Mouse (Mus musculus): ENCODE results near the gene Rarb. TPM values are rescaled to one million over a fixed set of nuclear protein-coding genes. Genes with fewer than 3 reads are reported as not detected.

The Rarb gene
- polyA plus RNA-seq, 1 experiment from 2014 or later, result 2.4 TPM

DNA sequence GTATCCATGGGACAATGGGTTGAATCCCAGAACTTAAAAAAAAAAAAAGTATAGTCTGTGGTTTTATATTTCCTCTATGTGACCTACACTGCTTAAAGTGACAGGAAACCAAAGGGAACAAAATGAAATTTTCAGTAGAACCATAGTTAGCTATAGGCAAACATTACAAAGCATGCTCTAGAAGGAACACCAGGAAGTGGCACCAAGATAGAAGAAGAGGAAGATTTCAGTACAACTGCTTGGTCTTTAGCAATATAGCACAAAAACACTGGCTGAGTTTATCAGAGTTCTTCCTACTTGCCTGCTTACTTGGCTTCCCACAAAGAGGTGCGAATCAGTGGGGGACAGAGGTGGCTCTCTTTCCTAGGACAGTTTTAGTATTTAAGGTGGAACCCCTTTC is 266.7 kb downstream of the Rarb start:
- WGBS (ENCODE audit: insufficient replicate concordance), result 35% methylated on average over 1 of the region's 1 CpGs
- H3K9me3 ChIP-seq (replicated peaks), result no peaks in the 10 kb centered on the region
- no peak overlapping the region for H3K4me2 ChIP-seq
- H3K9ac ChIP-seq, result no peak overlapping the region
- no peaks in the 10 kb centered on the region for H3K36me3 ChIP-seq (replicated peaks)
- ATAC-seq (ENCODE audit: insufficient read depth), result no peak
- H3K27ac ChIP-seq (replicated peaks), result no peak overlapping the region
- no peaks in the 10 kb centered on the region; the same call in 1 of the 2 replicates for H3K4me1 ChIP-seq (replicated peaks)
- H3K27me3 ChIP-seq, result no peaks in the 10 kb centered on the region
- no peak overlapping the region for H3K4me3 ChIP-seq (replicated peaks)

DNA sequence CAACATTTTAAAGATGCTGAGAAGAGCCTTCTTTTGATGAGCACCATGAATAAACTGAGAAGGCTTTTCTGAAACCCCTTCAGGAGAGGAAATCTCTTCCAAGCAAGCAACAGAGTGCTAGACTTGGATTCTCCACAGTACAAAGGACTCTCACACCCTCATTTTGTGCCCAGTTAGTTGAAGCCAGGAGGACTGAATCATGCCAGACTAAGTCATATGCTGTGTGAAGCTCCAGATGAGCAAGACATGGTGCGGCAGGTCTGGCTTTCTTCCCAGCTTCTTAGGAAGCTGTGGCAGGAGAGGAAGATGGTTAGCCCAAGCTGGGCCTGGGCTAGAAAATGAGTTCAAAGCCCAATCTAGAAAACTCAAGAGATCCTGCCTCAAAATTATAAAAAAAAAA is 267.1 kb downstream of the Rarb start:
- ATAC-seq (ENCODE audit: insufficient read depth), result no peak
- Histone ChIP-seq H3K4me2 (no peak overlapping the region), H3K4me1 (replicated peaks) (no peaks in the 10 kb centered on the region; the same call in 1 of the 2 replicates), H3K36me3 (replicated peaks) (no peaks in the 10 kb centered on the region), H3K4me3 (replicated peaks) (no peak overlapping the region), H3K27me3 (no peaks in the 10 kb centered on the region), H3K9me3 (replicated peaks) (no peaks in the 10 kb centered on the region), H3K27ac (replicated peaks) (no peak overlapping the region), H3K9ac (no peak overlapping the region)
- WGBS (ENCODE audit: insufficient replicate concordance), result 75% methylated on average over 1 of the region's 1 CpGs

DNA sequence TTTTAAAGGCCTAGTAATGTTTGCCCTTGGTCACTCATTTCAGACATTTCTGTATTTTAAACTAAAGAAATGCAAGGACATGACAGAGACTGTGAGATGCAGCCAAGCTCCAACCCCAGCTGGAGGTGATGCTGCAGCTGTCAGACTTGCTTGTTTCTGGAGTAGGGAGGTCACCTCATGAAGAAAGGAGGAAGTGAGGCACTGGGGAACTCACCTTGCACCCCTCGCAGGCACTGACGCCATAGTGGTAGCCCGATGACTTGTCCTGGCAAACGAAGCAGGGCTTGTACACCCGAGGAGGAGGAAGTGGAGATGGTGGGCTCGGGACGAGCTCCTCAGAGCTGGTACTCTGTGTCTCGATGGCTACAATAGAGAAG is 270.8 kb downstream of the Rarb start:
- ATAC-seq (ENCODE audit: insufficient read depth), result no peak
- H3K4me1 ChIP-seq (replicated peaks), result no peaks in the 10 kb centered on the region
- H3K4me3 ChIP-seq (replicated peaks), result no peak overlapping the region
- H3K4me2 ChIP-seq, result no peak overlapping the region
- no peak overlapping the region for H3K27ac ChIP-seq (replicated peaks)
- no peaks in the 10 kb centered on the region for H3K9me3 ChIP-seq (replicated peaks)
- 49% methylated on average over 8 of the region's 8 CpGs for WGBS (ENCODE audit: insufficient replicate concordance)
- H3K27me3 ChIP-seq, result no peaks in the 10 kb centered on the region
- H3K36me3 ChIP-seq (replicated peaks), result no peaks in the 10 kb centered on the region
- no peak overlapping the region for H3K9ac ChIP-seq

- H3K27ac ChIP-seq (replicated peaks), result no peak overlapping the region
- H3K9me3 ChIP-seq (replicated peaks), result no peaks in the 10 kb centered on the region
- H3K4me2 ChIP-seq, result no peak overlapping the region
- H3K9ac ChIP-seq, result no peak overlapping the region
- ATAC-seq (ENCODE audit: insufficient read depth), result no peak
- no peaks in the 10 kb centered on the region for H3K27me3 ChIP-seq
- no peaks in the 10 kb centered on the region for H3K36me3 ChIP-seq (replicated peaks)
- H3K4me3 ChIP-seq (replicated peaks), result no peak overlapping the region
- WGBS (ENCODE audit: insufficient replicate concordance), result 63% methylated on average over 6 of the region's 6 CpGs
- no peaks in the 10 kb centered on the region for H3K4me1 ChIP-seq (replicated peaks)
Observed at GRCm38 (mm10) chr14:16547492-16548199, 271.3 kb downstream of the Rarb start.

- no peak overlapping the region for H3K4me2 ChIP-seq
- 31% methylated on average over 2 of the region's 2 CpGs for WGBS (ENCODE audit: insufficient replicate concordance)
- H3K4me1 ChIP-seq (replicated peaks), result no peaks in the 10 kb centered on the region
Observed at GRCm38 (mm10) chr14:16544995-16545394, 274.0 kb downstream of the Rarb start.

GRCm38 (mm10) chr14:16541641-16542040 is 277.3 kb downstream of the Rarb start:
- ATAC-seq (ENCODE audit: insufficient read depth), result no peak
- Histone ChIP-seq H3K4me3 (replicated peaks) (no peak overlapping the region), H3K36me3 (replicated peaks) (no peaks in the 10 kb centered on the region), H3K4me2 (no peak overlapping the region), H3K9ac (no peak overlapping the region), H3K9me3 (replicated peaks) (no peaks in the 10 kb centered on the region), H3K4me1 (replicated peaks) (no peaks in the 10 kb centered on the region), H3K27me3 (no peaks in the 10 kb centered on the region), H3K27ac (replicated peaks) (no peak overlapping the region)
- WGBS (ENCODE audit: insufficient replicate concordance), result 59% methylated on average over 1 of the region's 1 CpGs

More at GRCm38 (mm10) chr14:16544995-16545394, 274.0 kb downstream of the Rarb start:
- Histone ChIP-seq H3K4me3 (replicated peaks) (no peak overlapping the region), H3K9me3 (replicated peaks) (no peaks in the 10 kb centered on the region), H3K27me3 (no peaks in the 10 kb centered on the region), H3K9ac (no peak overlapping the region), H3K36me3 (replicated peaks) (no peaks in the 10 kb centered on the region), H3K27ac (replicated peaks) (no peak overlapping the region)
- no peak for ATAC-seq (ENCODE audit: insufficient read depth)

- H3K27me3 ChIP-seq, result no peaks in the 10 kb centered on the region
- H3K4me3 ChIP-seq (replicated peaks), result no peak overlapping the region
- H3K4me2 ChIP-seq, result no peak overlapping the region
- no peak for ATAC-seq (ENCODE audit: insufficient read depth)
- H3K4me1 ChIP-seq (replicated peaks), result no peaks in the 10 kb centered on the region
- H3K9ac ChIP-seq, result no peak overlapping the region
- 60% methylated on average over 4 of the region's 4 CpGs for WGBS (ENCODE audit: insufficient replicate concordance)
- no peak overlapping the region for H3K27ac ChIP-seq (replicated peaks)
- H3K9me3 ChIP-seq (replicated peaks), result no peaks in the 10 kb centered on the region
- no peaks in the 10 kb centered on the region for H3K36me3 ChIP-seq (replicated peaks)
Observed at GRCm38 (mm10) chr14:16537433-16537832, 281.5 kb downstream of the Rarb start.

GRCm38 (mm10) chr14:16528631-16529030 is 290.3 kb downstream of the Rarb start:
- Histone ChIP-seq H3K4me3 (replicated peaks) (no peak overlapping the region), H3K9ac (no peak overlapping the region), H3K4me2 (no peak overlapping the region), H3K27me3 (no peaks in the 10 kb centered on the region), H3K27ac (replicated peaks) (no peak overlapping the region), H3K9me3 (replicated peaks) (no peaks in the 10 kb centered on the region), H3K4me1 (replicated peaks) (no peaks in the 10 kb centered on the region), H3K36me3 (replicated peaks) (no peaks in the 10 kb centered on the region)
- ATAC-seq (ENCODE audit: insufficient read depth), result no peak
- 59% methylated on average over 2 of the region's 2 CpGs for WGBS (ENCODE audit: insufficient replicate concordance)

DNA sequence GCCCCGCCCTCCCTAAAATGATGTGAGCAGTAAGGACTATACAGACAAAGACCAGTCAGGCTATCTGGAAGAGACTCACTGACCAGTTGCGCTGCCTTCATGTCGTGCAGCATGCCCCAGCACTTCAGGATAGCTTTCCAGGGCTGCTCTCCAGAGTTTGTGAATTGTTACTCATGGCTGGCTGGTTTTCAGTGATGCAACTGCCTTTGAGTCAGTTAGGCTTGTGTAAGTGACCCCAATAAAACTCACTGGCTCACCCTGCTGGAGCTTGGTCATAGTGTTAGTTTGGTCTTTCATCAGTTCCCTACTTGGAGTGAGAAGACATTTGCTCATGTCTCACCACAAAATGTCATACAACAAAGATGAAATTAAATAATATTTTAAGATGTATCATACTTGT is 292.8 kb downstream of the Rarb start:
- no peak overlapping the region for H3K27ac ChIP-seq (replicated peaks)
- 57% methylated on average over 3 of the region's 3 CpGs for WGBS (ENCODE audit: insufficient replicate concordance)
- no peak overlapping the region for H3K4me3 ChIP-seq (replicated peaks)
- no peaks in the 10 kb centered on the region for H3K9me3 ChIP-seq (replicated peaks)
- H3K4me2 ChIP-seq, result no peak overlapping the region
- ATAC-seq (ENCODE audit: insufficient read depth), result no peak
- H3K36me3 ChIP-seq (replicated peaks), result no peaks in the 10 kb centered on the region
- H3K27me3 ChIP-seq, result no peaks in the 10 kb centered on the region
- H3K9ac ChIP-seq, result no peak overlapping the region
- H3K4me1 ChIP-seq (replicated peaks), result no peaks in the 10 kb centered on the region

DNA sequence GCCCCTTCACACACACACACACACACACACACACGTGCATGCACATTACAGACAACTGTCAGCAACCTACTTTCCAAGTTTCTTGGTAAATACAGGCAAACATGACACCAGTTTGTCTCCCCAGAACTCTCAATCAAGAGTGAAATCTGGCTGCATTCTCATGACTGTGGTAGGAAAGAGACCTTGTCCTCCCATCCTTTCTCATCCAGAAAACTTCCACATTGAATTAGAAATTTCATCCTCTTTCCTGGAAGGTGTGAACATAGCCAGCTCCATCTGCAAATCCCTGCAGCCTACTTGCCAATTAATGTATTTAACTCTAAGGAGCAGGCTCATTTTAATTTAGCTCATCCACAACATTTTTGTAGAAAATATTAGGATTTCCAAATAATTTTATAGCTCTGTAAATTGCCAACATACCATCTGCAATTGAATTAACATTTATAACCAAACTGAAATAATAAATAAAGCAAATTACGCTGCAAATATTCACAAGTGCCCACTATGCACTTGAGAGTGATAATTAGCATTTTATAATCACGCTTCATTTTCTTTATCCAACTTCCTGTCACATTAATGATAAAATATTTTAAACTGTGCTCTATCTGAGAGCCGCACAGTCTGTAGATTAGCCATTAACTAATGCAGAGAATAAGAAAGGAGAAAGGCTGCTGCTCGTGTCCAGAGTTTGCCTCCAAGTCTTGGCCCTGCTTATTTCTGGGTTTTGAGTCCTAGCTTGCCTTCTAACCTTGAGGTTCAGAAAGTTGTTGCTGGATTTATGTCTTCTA is 293.6 kb downstream of the Rarb start:
- ATAC-seq (ENCODE audit: insufficient read depth), result no peak
- no peak overlapping the region for H3K4me3 ChIP-seq (replicated peaks)
- H3K36me3 ChIP-seq (replicated peaks), result no peaks in the 10 kb centered on the region
- no peaks in the 10 kb centered on the region for H3K4me1 ChIP-seq (replicated peaks)
- H3K4me2 ChIP-seq, result no peak overlapping the region
- no peak overlapping the region for H3K27ac ChIP-seq (replicated peaks)
- H3K9ac ChIP-seq, result no peak overlapping the region
- H3K9me3 ChIP-seq (replicated peaks), result no peaks in the 10 kb centered on the region
- no peaks in the 10 kb centered on the region for H3K27me3 ChIP-seq
- WGBS (ENCODE audit: insufficient replicate concordance), result 45% methylated on average over 5 of the region's 5 CpGs

DNA sequence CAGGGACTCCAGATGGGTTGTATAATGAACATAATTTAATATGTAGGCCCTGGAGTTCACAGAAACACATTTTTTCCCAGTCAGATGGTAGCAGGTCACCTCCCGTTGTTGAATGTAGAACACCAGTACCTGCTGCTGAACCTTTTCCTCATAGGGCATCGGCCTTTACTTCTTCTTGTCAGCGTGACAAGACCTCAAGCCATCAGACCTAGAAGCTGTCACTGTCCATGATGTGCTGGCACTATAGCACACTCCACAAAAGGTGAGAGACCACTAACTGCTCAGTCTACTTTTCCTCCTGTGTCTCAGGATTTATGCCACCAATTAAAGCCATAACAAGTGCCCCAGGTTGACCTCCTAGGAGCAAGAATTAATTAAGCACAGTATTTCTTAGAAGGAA is 296.1 kb downstream of the Rarb start:
- Histone ChIP-seq H3K4me3 (replicated peaks) (no peak overlapping the region), H3K4me1 (replicated peaks) (no peaks in the 10 kb centered on the region), H3K27me3 (no peaks in the 10 kb centered on the region), H3K4me2 (no peak overlapping the region), H3K27ac (replicated peaks) (no peak overlapping the region), H3K9ac (no peak overlapping the region), H3K36me3 (replicated peaks) (no peaks in the 10 kb centered on the region), H3K9me3 (replicated peaks) (no peaks in the 10 kb centered on the region)
- WGBS (ENCODE audit: insufficient replicate concordance), result 72% methylated on average over 3 of the region's 3 CpGs
- ATAC-seq (ENCODE audit: insufficient read depth), result no peak
